Mouse (Mus musculus): ENCODE results near the gene Mettl26. TPM values are rescaled to one million over a fixed set of nuclear protein-coding genes. Genes with fewer than 3 reads are reported as not detected.
"Not testable (repeated sequence)": the region's sequence is repeated elsewhere in the genome, so short reads cannot be mapped to it uniquely, and the experiment has no call there.

The Mettl26 gene
- polyA plus RNA-seq, 1 experiment from 2014 or later: 35.7 TPM

GRCm38 (mm10) chr17:25861704-25862612, 12.9 kb upstream of the Mettl26 start:
- no peaks in the 10 kb centered on the region for H3K9me3 ChIP-seq
- peak overlapping the region; percentile 74 for H3K4me3 ChIP-seq
- peaks cover 31% of the 10 kb centered on the region for H3K36me3 ChIP-seq
- no peak for ATAC-seq (ENCODE audit: extremely low read depth, insufficient number of reproducible peaks, low FRiP score, low TSS enrichment)
- H3K4me1 ChIP-seq: peaks cover 29% of the 10 kb centered on the region
- peak overlapping the region; percentile 94 for H3K4me2 ChIP-seq
- 10% methylated on average over 6 of the region's 6 CpGs for WGBS
- H3K9ac ChIP-seq: peak overlapping the region; percentile 89
- H3K27me3 ChIP-seq (replicated peaks): no peaks in the 10 kb centered on the region
- peak overlapping the region; percentile 75 for H3K27ac ChIP-seq (replicated peaks)

GRCm38 (mm10) chr17:25863681-25864080, 11.2 kb upstream of the Mettl26 start:
- 89% methylated on average over 6 of the region's 6 CpGs for WGBS
- no peak overlapping the region for H3K27ac ChIP-seq (replicated peaks)
- peaks cover 42% of the 10 kb centered on the region for H3K4me1 ChIP-seq

GRCm38 (mm10) chr17:25864311-25864710, 10.6 kb upstream of the Mettl26 start:
- H3K4me1 ChIP-seq: peaks cover 47% of the 10 kb centered on the region
- H3K27ac ChIP-seq (replicated peaks): no peak overlapping the region
- H3K36me3 ChIP-seq: peaks cover 28% of the 10 kb centered on the region
- H3K9me3 ChIP-seq: no peaks in the 10 kb centered on the region
- ATAC-seq (ENCODE audit: extremely low read depth, insufficient number of reproducible peaks, low FRiP score, low TSS enrichment): no peak
- H3K27me3 ChIP-seq (replicated peaks): no peaks in the 10 kb centered on the region
- H3K4me2 ChIP-seq: no peak overlapping the region
- no peak overlapping the region for H3K9ac ChIP-seq
- 89% methylated on average over 14 of the region's 14 CpGs for WGBS
- H3K4me3 ChIP-seq: no peak overlapping the region

More at GRCm38 (mm10) chr17:25863681-25864080, 11.2 kb upstream of the Mettl26 start:
- no peaks in the 10 kb centered on the region for H3K27me3 ChIP-seq (replicated peaks)
- H3K4me3 ChIP-seq: no peak overlapping the region
- no peak for ATAC-seq (ENCODE audit: extremely low read depth, insufficient number of reproducible peaks, low FRiP score, low TSS enrichment)
- no peak overlapping the region for H3K9ac ChIP-seq
- H3K36me3 ChIP-seq: peaks cover 28% of the 10 kb centered on the region
- H3K9me3 ChIP-seq: no peaks in the 10 kb centered on the region
- H3K4me2 ChIP-seq: no peak overlapping the region

- peaks cover 28% of the 10 kb centered on the region for H3K36me3 ChIP-seq
- H3K9ac ChIP-seq: 0 out of 2 replicates have a peak overlapping the region, but pooled peaks have one; percentile 1
- no peaks in the 10 kb centered on the region for H3K27me3 ChIP-seq (replicated peaks)
- no peak overlapping the region for H3K4me3 ChIP-seq
- H3K4me2 ChIP-seq: no peak overlapping the region
- WGBS: 87% methylated on average over 11 of the region's 11 CpGs
- peaks cover 47% of the 10 kb centered on the region for H3K4me1 ChIP-seq
- no peaks in the 10 kb centered on the region for H3K9me3 ChIP-seq
- no peak overlapping the region for H3K27ac ChIP-seq (replicated peaks)
- ATAC-seq (ENCODE audit: extremely low read depth, insufficient number of reproducible peaks, low FRiP score, low TSS enrichment): no peak
These were observed 9.6 kb upstream of the Mettl26 start for GRCm38 (mm10) chr17:25865288-25865687.

- no peak overlapping the region for H3K27ac ChIP-seq (replicated peaks)
- peaks cover 28% of the 10 kb centered on the region for H3K36me3 ChIP-seq
- peak overlapping the region; percentile 77 for H3K4me2 ChIP-seq
- H3K4me1 ChIP-seq: peaks cover 39% of the 10 kb centered on the region
- 95% methylated on average over 3 of the region's 3 CpGs for WGBS
- no peaks in the 10 kb centered on the region for H3K27me3 ChIP-seq (replicated peaks)
- peak overlapping the region; percentile 93; the same call in 1 of the 2 replicates for H3K9ac ChIP-seq
- no peak for ATAC-seq (ENCODE audit: extremely low read depth, insufficient number of reproducible peaks, low FRiP score, low TSS enrichment)
- H3K4me3 ChIP-seq: peak overlapping the region; percentile 76
- no peaks in the 10 kb centered on the region for H3K9me3 ChIP-seq
These were observed 8.7 kb upstream of the Mettl26 start for GRCm38 (mm10) chr17:25866172-25866571.

- Histone ChIP-seq H3K4me1 (peaks cover 31% of the 10 kb centered on the region), H3K4me2 (peak overlapping the region; percentile 77), H3K4me3 (peak overlapping the region; percentile 76), H3K9me3 (no peaks in the 10 kb centered on the region), H3K36me3 (peaks cover 28% of the 10 kb centered on the region), H3K27ac (replicated peaks) (peak overlapping the region; percentile 93), H3K9ac (peak overlapping the region; percentile 93), H3K27me3 (replicated peaks) (no peaks in the 10 kb centered on the region)
- no peak for ATAC-seq (ENCODE audit: extremely low read depth, insufficient number of reproducible peaks, low FRiP score, low TSS enrichment)
- WGBS: 12% methylated on average over 7 of the region's 7 CpGs
These were observed 7.4 kb upstream of the Mettl26 start for GRCm38 (mm10) chr17:25867509-25867835.

GRCm38 (mm10) chr17:25867836-25868600, 6.9 kb upstream of the Mettl26 start:
- Histone ChIP-seq H3K4me2 (peak overlapping the region; percentile 77), H3K36me3 (peaks cover 22% of the 10 kb centered on the region), H3K27me3 (replicated peaks) (no peaks in the 10 kb centered on the region), H3K9me3 (no peaks in the 10 kb centered on the region), H3K4me3 (peak overlapping the region; percentile 76), H3K27ac (replicated peaks) (peak overlapping the region; percentile 93), H3K9ac (peak overlapping the region; percentile 93), H3K4me1 (peaks cover 31% of the 10 kb centered on the region)
- no peak; the same call in 1 of the 2 replicates for ATAC-seq (ENCODE audit: extremely low read depth, insufficient number of reproducible peaks, low FRiP score, low TSS enrichment)
- WGBS: under 1% methylated on average over 42 of the region's 42 CpGs

- peak within 1 kb of the TSS; percentile 77 for H3K4me2 ChIP-seq
These were observed 6.2 kb upstream of the Mettl26 start, which contains the start of gene Mcrip2 for GRCm38 (mm10) chr17:25868601-25869191. Gene Mcrip2 (minus strand): TSS chr17:25868764.

GRCm38 (mm10) chr17:25869498-25869897, 5.4 kb upstream of the Mettl26 start:
- H3K4me3 ChIP-seq: no peak overlapping the region
- H3K9ac ChIP-seq: no peak overlapping the region
- peaks cover 39% of the 10 kb centered on the region for H3K4me1 ChIP-seq
- no peak overlapping the region for H3K27ac ChIP-seq (replicated peaks)
- ATAC-seq (ENCODE audit: extremely low read depth, insufficient number of reproducible peaks, low FRiP score, low TSS enrichment): no peak
- H3K4me2 ChIP-seq: no peak overlapping the region
- no peaks in the 10 kb centered on the region for H3K9me3 ChIP-seq
- peaks cover 10% of the 10 kb centered on the region for H3K36me3 ChIP-seq
- WGBS: 83% methylated on average over 8 of the region's 8 CpGs
- no peaks in the 10 kb centered on the region for H3K27me3 ChIP-seq (replicated peaks)

More at GRCm38 (mm10) chr17:25868601-25869191, 6.2 kb upstream of the Mettl26 start, which contains the start of gene Mcrip2:
- Histone ChIP-seq H3K9ac (peak within 1 kb of the TSS; percentile 93), H3K9me3 (no peaks in the 10 kb centered on the region), H3K27me3 (replicated peaks) (no peaks in the 10 kb centered on the region), H3K36me3 (peaks cover 18% of the 10 kb centered on the region), H3K27ac (replicated peaks) (peak within 1 kb of the TSS; percentile 93), H3K4me3 (peak within 1 kb of the TSS; percentile 76), H3K4me1 (peaks cover 31% of the 10 kb centered on the region)
- peak; percentile 71 for ATAC-seq (ENCODE audit: extremely low read depth, insufficient number of reproducible peaks, low FRiP score, low TSS enrichment)
- WGBS: under 1% methylated on average over 24 of the region's 24 CpGs

- H3K27ac ChIP-seq (replicated peaks): no peak overlapping the region
These were observed 4.9 kb upstream of the Mettl26 start for GRCm38 (mm10) chr17:25869954-25870353.

GRCm38 (mm10) chr17:25871566-25871965, 3.3 kb upstream of the Mettl26 start:
- not testable (repeated sequence) for H3K4me2 ChIP-seq; H3K9me3 ChIP-seq; H3K4me3 ChIP-seq; H3K36me3 ChIP-seq; H3K27ac ChIP-seq (replicated peaks); H3K9ac ChIP-seq; ATAC-seq (ENCODE audit: extremely low read depth, insufficient number of reproducible peaks, low FRiP score, low TSS enrichment); H3K27me3 ChIP-seq (replicated peaks)
- H3K4me1 ChIP-seq: peaks cover 41% of the 10 kb centered on the region

More at GRCm38 (mm10) chr17:25869954-25870353, 4.9 kb upstream of the Mettl26 start:
- Histone ChIP-seq H3K4me3 (no peak overlapping the region), H3K9me3 (no peaks in the 10 kb centered on the region), H3K9ac (no peak overlapping the region), H3K27me3 (replicated peaks) (no peaks in the 10 kb centered on the region), H3K36me3 (peaks cover 5% of the 10 kb centered on the region), H3K4me2 (no peak overlapping the region), H3K4me1 (peaks cover 41% of the 10 kb centered on the region)
- ATAC-seq (ENCODE audit: extremely low read depth, insufficient number of reproducible peaks, low FRiP score, low TSS enrichment): no peak
- WGBS: 76% methylated on average over 2 of the region's 2 CpGs
